Mouse (Mus musculus) heart, adult 2 months (tissue): ENCODE data around the gene Kpna7. TPM values are rescaled to one million over a fixed set of nuclear protein-coding genes. Genes with fewer than 3 reads are reported as not detected.

ENCODE experiments used
- DNase-seq, 2 experiments: peaks; one replicate each; pipeline ENCODE4 v3.0.0; 2021
- H3K27ac ChIP-seq: fragments of 200-600 bp; 2 replicates; pipeline ENCODE4 v1.8.1; 2022
- H3K27me3 ChIP-seq: fragments of 200-500 bp; 2 replicates; pipeline ENCODE4 v1.6.1; 2012; ENCODE audit warnings: mild to moderate bottlenecking, low read length, inconsistent platforms, mixed read lengths; ENCODE audit not compliant: control insufficient read depth, insufficient read depth
- H3K36me3 ChIP-seq: fragments of 200-500 bp; 2 replicates; pipeline ENCODE4 v1.6.1; 2012; ENCODE audit warnings: low read length, inconsistent platforms; ENCODE audit not compliant: control insufficient read depth, insufficient read depth
- H3K4me1 ChIP-seq: fragments of 200-500 bp; 2 replicates; pipeline ENCODE4 v1.6.1; 2011; ENCODE audit warnings: low read length; ENCODE audit not compliant: control insufficient read depth, insufficient read depth
- H3K4me3 ChIP-seq: fragments of 200-600 bp; 2 replicates; pipeline ENCODE4 v1.8.1; 2022
- H3K79me2 ChIP-seq: fragments of 200-500 bp; replicated peaks from 2 replicates; pipeline ENCODE4 v1.6.1; 2012; ENCODE audit warnings: mild to moderate bottlenecking, inconsistent platforms, low read length, moderate library complexity, mixed read lengths; ENCODE audit not compliant: control insufficient read depth, insufficient read depth
- H3K9ac ChIP-seq: fragments of 200-500 bp; 2 replicates; pipeline ENCODE4 v1.6.1; 2012; ENCODE audit warnings: low read depth, mild to moderate bottlenecking, control low read depth, inconsistent platforms, low read length, mixed read lengths
- CTCF ChIP-seq: fragments of 200-600 bp; IDR thresholded peaks from 2 replicates; pipeline ENCODE4 v1.8.1; 2022; ENCODE audit warnings: antibody characterized with exemption, mild to moderate bottlenecking, moderate library complexity
- EP300 ChIP-seq: fragments of 200-500 bp; IDR thresholded peaks from 2 replicates; pipeline ENCODE4 v1.6.1; 2011; ENCODE audit warnings: low read depth, low read length, control low read depth; ENCODE audit not compliant: insufficient read depth
- POLR2A ChIP-seq: fragments of 200-500 bp; IDR thresholded peaks from 2 replicates; pipeline ENCODE4 v1.6.1; 2011; ENCODE audit warnings: mild to moderate bottlenecking, low read depth, low read length, control low read depth; ENCODE audit not compliant: insufficient read depth
- whole genome bisulfite sequencing: fragments of 180-500 bp; shearing (Covaris S2); methylation state at CpG from one replicate; pipeline ENCODE4 v1.1.7; 2018; 5-methylcytosine and 5-hydroxymethylcytosine counted together
- intact Hi-C: fragments of 180-260 bp; cut with DNase I; formaldehyde crosslinking; loops from one replicate; pipeline ENCODE4 v1.15.1; 2025
- polyA plus RNA-seq: library from polyadenylated mRNA; depleted of rRNA; stranded (reverse); fragments of >200 nt; gene quantifications from 2 replicates; pipeline ENCODE4 v1.2.3, GENCODE M21; 2012
- total RNA-seq, 2 experiments: library from RNA; stranded (reverse); gene quantifications; 2 replicates each; pipeline ENCODE4 v1.2.3; 2021

Gene Kpna7
- total and polyA plus RNA-seq, 3 experiments = not detected

GRCm38 (mm10) chr5:145081866-145082613, 1.8 kb downstream of the Kpna7 start:
- no peak for DNase-seq
- 81% methylated on average over 10 of the region's 10 CpGs for WGBS
- Histone ChIP-seq H3K9ac (no peak overlapping the region), H3K4me1 (no peaks in the 10 kb centered on the region), H3K79me2 (peaks cover 8% of the 10 kb centered on the region), H3K27me3 (no peaks in the 10 kb centered on the region), H3K4me3 (no peak overlapping the region), H3K27ac (no peak overlapping the region), H3K36me3 (peaks cover 4% of the 10 kb centered on the region; the same call in 1 of the 2 replicates)
- TF ChIP-seq POLR2A = no peak
- TF ChIP-seq EP300 = no peak
- no peak for TF ChIP-seq CTCF
- intact Hi-C loops = no loop called here

- no peak overlapping the region for H3K27ac ChIP-seq
- H3K79me2 ChIP-seq = no peaks in the 10 kb centered on the region
- no peak for DNase-seq
- no peak overlapping the region for H3K4me3 ChIP-seq
- no peak overlapping the region for H3K9ac ChIP-seq
- TF ChIP-seq EP300 = no peak
- no peak for TF ChIP-seq POLR2A
- no peak for TF ChIP-seq CTCF
- H3K27me3 ChIP-seq = no peaks in the 10 kb centered on the region
- no peaks in the 10 kb centered on the region for H3K36me3 ChIP-seq
- intact Hi-C loops = no loop called here
- no peaks in the 10 kb centered on the region for H3K4me1 ChIP-seq
- WGBS = 32% methylated on average over 3 of the region's 3 CpGs
These were observed 8.7 kb downstream of the Kpna7 start for GRCm38 (mm10) chr5:145075081-145075480.

DNA sequence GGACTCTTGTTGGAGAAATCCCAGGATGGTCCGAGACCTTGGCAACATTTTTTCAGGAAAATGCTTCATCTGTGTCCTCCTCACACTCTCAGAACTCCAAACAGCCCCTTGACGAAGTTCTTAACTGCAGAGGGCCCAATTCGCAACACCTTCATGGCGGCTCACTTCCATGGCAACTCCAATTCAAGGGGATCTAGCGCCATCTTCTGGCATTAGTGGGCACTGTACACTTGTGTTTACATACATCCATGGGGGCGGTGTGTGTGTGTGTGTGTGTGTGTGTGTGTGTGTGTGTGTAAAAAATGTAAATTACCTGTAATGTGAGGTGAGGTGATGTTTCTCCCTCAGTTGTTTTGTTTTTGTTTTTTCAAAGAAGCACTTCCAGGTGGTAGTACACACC, 12.5 kb downstream of the Kpna7 start:
- 47% methylated on average over 6 of the region's 6 CpGs for WGBS
- H3K4me3 ChIP-seq = no peak overlapping the region
- H3K9ac ChIP-seq = no peak overlapping the region
- no peak for DNase-seq
- H3K79me2 ChIP-seq = no peaks in the 10 kb centered on the region
- H3K27me3 ChIP-seq = no peaks in the 10 kb centered on the region
- no peaks in the 10 kb centered on the region for H3K4me1 ChIP-seq
- intact Hi-C loops = no loop called here
- H3K36me3 ChIP-seq = no peaks in the 10 kb centered on the region
- TF ChIP-seq POLR2A (no peak), CTCF (peak; percentile 6; the same call in 1 of the 2 replicates)
- H3K27ac ChIP-seq = no peak overlapping the region

- Histone ChIP-seq H3K4me3 (no peak overlapping the region), H3K27me3 (no peaks in the 10 kb centered on the region), H3K9ac (no peak overlapping the region), H3K79me2 (no peaks in the 10 kb centered on the region), H3K36me3 (no peaks in the 10 kb centered on the region), H3K4me1 (no peaks in the 10 kb centered on the region), H3K27ac (no peak overlapping the region)
- intact Hi-C loops = loop anchor here (2.0 kb wide), 1 partner anchor 275 kb away; no protein-coding TSS in a partner anchor
- no peak for TF ChIP-seq EP300
- no peak for TF ChIP-seq POLR2A
- TF ChIP-seq CTCF = peak; percentile 95
- peak; percentile 61 to 66 for DNase-seq
- under 1% methylated on average over 5 of the region's 5 CpGs for WGBS
These were observed 14.1 kb downstream of the Kpna7 start for GRCm38 (mm10) chr5:145069707-145070106.

- no peak for TF ChIP-seq CTCF
- TF ChIP-seq EP300 = no peak
- TF ChIP-seq POLR2A = no peak
- no peaks in the 10 kb centered on the region for H3K79me2 ChIP-seq
- 35% methylated on average over 3 of the region's 3 CpGs for WGBS
- H3K4me1 ChIP-seq = no peaks in the 10 kb centered on the region
- no peak overlapping the region for H3K4me3 ChIP-seq
- H3K36me3 ChIP-seq = no peaks in the 10 kb centered on the region
- no peak for DNase-seq
- no peak overlapping the region for H3K27ac ChIP-seq
- H3K9ac ChIP-seq = no peak overlapping the region
- no peaks in the 10 kb centered on the region for H3K27me3 ChIP-seq
- intact Hi-C loops = loop anchor here (2.0 kb wide), 1 partner anchor 274 kb away; no protein-coding TSS in a partner anchor
These were observed 15.0 kb downstream of the Kpna7 start for GRCm38 (mm10) chr5:145068863-145069262.

GRCm38 (mm10) chr5:145064765-145065340, 19.0 kb downstream of the Kpna7 start:
- intact Hi-C loops = no loop called here
- TF ChIP-seq POLR2A = no peak
- TF ChIP-seq CTCF = no peak
- no peak for TF ChIP-seq EP300
- no peak overlapping the region for H3K4me3 ChIP-seq
- H3K36me3 ChIP-seq = no peaks in the 10 kb centered on the region
- no peak overlapping the region for H3K27ac ChIP-seq
- no peaks in the 10 kb centered on the region for H3K79me2 ChIP-seq
- DNase-seq = no peak
- 90% methylated on average over 1 of the region's 1 CpGs for WGBS
- no peaks in the 10 kb centered on the region for H3K27me3 ChIP-seq
- H3K4me1 ChIP-seq = no peaks in the 10 kb centered on the region
- H3K9ac ChIP-seq = no peak overlapping the region
